In the genomic region with DNA sequence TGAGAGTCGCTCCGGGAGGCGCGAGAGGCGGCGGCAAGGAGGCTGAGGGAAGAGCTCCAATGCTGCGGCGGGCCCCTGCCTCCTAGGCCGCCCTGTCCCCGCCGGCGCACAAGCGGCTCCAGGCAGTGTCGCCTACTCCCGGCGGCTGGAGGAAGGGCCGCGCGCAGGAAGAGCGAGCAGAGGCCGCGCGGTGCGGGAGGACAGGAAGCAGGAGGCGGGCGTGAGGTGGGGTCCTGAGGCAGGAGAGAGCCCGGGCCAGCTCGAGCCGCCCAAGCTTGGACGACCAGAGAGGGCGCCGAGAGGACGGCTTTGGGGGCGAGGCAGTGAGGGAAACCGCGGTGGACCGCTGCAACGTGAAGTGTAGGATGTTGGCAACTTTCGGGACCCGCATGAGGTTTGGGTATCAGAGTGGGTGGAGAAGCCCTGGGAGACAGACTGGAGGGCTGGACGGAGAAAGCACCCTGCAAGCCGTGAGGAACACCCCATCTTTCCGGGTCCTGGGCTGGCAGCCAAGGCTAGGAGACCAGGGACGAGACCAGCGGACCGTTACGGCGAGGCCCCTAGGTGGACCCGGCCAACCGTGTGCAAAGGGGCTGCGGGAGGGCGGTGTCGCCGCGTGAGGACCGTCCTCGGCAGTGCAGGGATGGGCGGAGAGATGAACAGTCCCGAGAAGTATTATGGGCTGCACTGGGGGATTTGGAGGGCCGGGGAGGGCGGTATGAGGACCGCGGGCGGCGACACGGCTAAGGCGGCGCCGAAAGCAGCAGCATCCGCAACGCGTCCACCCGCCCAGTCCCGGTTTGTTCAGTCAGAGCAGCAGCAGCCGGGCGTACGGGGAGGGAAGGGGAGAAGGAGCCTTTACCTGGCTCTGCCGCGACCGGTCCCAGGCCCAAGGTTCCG, we compare ENCODE assay signal across 8 mouse cellular contexts. TPM values are rescaled to one million over a fixed set of nuclear protein-coding genes. Genes with fewer than 3 reads are reported as not detected.
DNase-seq lines count a peak whose midpoint lies in the region; ATAC-seq and TF ChIP-seq lines count a peak whose summit lies in the region.

No protein-coding gene starts in this region.

- ATAC-seq in heart, embryonic 14.5 days (ENCODE audit: insufficient number of reproducible peaks, insufficient read depth, low FRiP score, low read depth), result peak; percentile 46
- peak; percentile 34 for ATAC-seq in lung, embryonic 16.5 days (ENCODE audit: low read depth)

- H3K9me3 ChIP-seq in E14TG2a.4 (ENCODE audit: low read length), result no peaks in the 10 kb centered on the region
- no peaks in the 10 kb centered on the region for H3K9me3 ChIP-seq in erythroblast, embryonic 14.5 days (ENCODE audit: control insufficient read depth, low read length)
- H3K9me3 ChIP-seq in heart, embryonic 14.5 days (ENCODE audit: control insufficient read depth, low read length), result no peaks in the 10 kb centered on the region
- no peaks in the 10 kb centered on the region for H3K9me3 ChIP-seq in lung, embryonic 16.5 days (ENCODE audit: control insufficient read depth, low read length)

- peak overlapping the region; percentile 85 for H3K9ac ChIP-seq in heart, embryonic 14.5 days (ENCODE audit: low read length)
- peak overlapping the region; percentile 91 for H3K9ac ChIP-seq in lung, embryonic 16.5 days (ENCODE audit: low read length)

- peak; percentile 79 for DNase-seq in brain, adult 2 months (ENCODE audit: low read depth, low spot score)
- DNase-seq in kidney, postnatal 14 days, result peak; percentile 86
- DNase-seq in ovary, adult 18-20 months (ENCODE audit: low spot score), result peak; percentile 45
- peak; percentile 73 for DNase-seq in thymus, postnatal 14 days

- H3K36me3 ChIP-seq in E14TG2a.4 (ENCODE audit: insufficient read depth, low read length), result peaks cover 18% of the 10 kb centered on the region; the same call in 1 of the 2 replicates
- H3K36me3 ChIP-seq in erythroblast, embryonic 14.5 days (ENCODE audit: control insufficient read depth), result peaks cover 8% of the 10 kb centered on the region
- no peaks in the 10 kb centered on the region for H3K36me3 ChIP-seq in heart, embryonic 14.5 days (ENCODE audit: control insufficient read depth, insufficient read depth, low read length)
- H3K36me3 ChIP-seq in lung, embryonic 16.5 days (ENCODE audit: control insufficient read depth, insufficient read depth, low read length), result no peaks in the 10 kb centered on the region

- H3K4me3 ChIP-seq in E14TG2a.4 (replicated peaks; ENCODE audit: low read length), result peak overlapping the region; percentile 94
- peak overlapping the region; percentile 96 for H3K4me3 ChIP-seq in erythroblast, embryonic 14.5 days (replicated peaks)
- peak overlapping the region; percentile 80 to 94 for H3K4me3 ChIP-seq in heart, embryonic 14.5 days (ENCODE audit: control insufficient read depth in 1 of 2, insufficient read depth in 1 of 2, low read depth in 1 of 2, low read length in 2 of 2)
- peak overlapping the region; percentile 63 for H3K4me3 ChIP-seq in lung, embryonic 16.5 days (ENCODE audit: low read length)

- no peak for TF ChIP-seq CTCF in E14TG2a.4 (conservative IDR thresholded peaks at IDR 0.05; ENCODE audit: low read length)

- peaks cover 56% of the 10 kb centered on the region for H3K4me1 ChIP-seq in E14TG2a.4 (replicated peaks; ENCODE audit: low read depth, low read length)
- peaks cover 59% of the 10 kb centered on the region for H3K4me1 ChIP-seq in erythroblast, embryonic 14.5 days (ENCODE audit: control insufficient read depth)
- H3K4me1 ChIP-seq in heart, embryonic 14.5 days (ENCODE audit: control insufficient read depth in 2 of 2, insufficient read depth in 2 of 2, low read length in 2 of 2), result peaks cover 10 to 44% of the 10 kb centered on the region in 2 experiments
- H3K4me1 ChIP-seq in lung, embryonic 16.5 days (replicated peaks; ENCODE audit: control insufficient read depth, insufficient read depth, low read length), result peaks cover 32% of the 10 kb centered on the region

- under 1% methylated on average over 79 of the region's 81 CpGs for WGBS in heart, embryonic 14.5 days
- 0% methylated on average over 81 of the region's 81 CpGs for WGBS in lung, embryonic 16.5 days

- peak overlapping the region; percentile 89 for H3K4me2 ChIP-seq in heart, embryonic 14.5 days (ENCODE audit: low read length)
- H3K4me2 ChIP-seq in lung, embryonic 16.5 days (ENCODE audit: low read depth, low read length), result peak overlapping the region; percentile 92

- H3K27me3 ChIP-seq in E14TG2a.4 (ENCODE audit: insufficient read depth, low read length), result no peaks in the 10 kb centered on the region
- H3K27me3 ChIP-seq in erythroblast, embryonic 14.5 days (ENCODE audit: control insufficient read depth), result peaks cover 12% of the 10 kb centered on the region
- no peaks in the 10 kb centered on the region for H3K27me3 ChIP-seq in heart, embryonic 14.5 days (ENCODE audit: control insufficient read depth, insufficient read depth, low read length)
- H3K27me3 ChIP-seq in lung, embryonic 16.5 days (ENCODE audit: control insufficient read depth, insufficient read depth, low read depth, low read length), result no peaks in the 10 kb centered on the region

- H3K27ac ChIP-seq in heart, embryonic 14.5 days (replicated peaks in 1 of 2; ENCODE audit: control insufficient read depth in 1 of 2, insufficient read depth in 1 of 2, low read depth in 2 of 2, low read length in 2 of 2), result peak overlapping the region; percentile 95 to 96
- H3K27ac ChIP-seq in lung, embryonic 16.5 days (ENCODE audit: low read length), result peak overlapping the region; percentile 98

RNA-seq across cellular contexts. Expression of a gene that starts 0.5 kb away (rescaled TPM):
- polyA plus RNA-seq in erythroblast, embryonic 14.5 days (2012), result 0.37 and 0.38 TPM in 2 replicates
- polyA plus RNA-seq in heart, embryonic 14.5 days (2014; fragmentation: Nextera tagmentation; extraction: Ambion mirVana), result 14.9 and 15.7 TPM in 2 replicates
- 13.6 and 16.7 TPM in 2 replicates for polyA plus RNA-seq in lung, embryonic 16.5 days (2015; fragmentation: Nextera tagmentation; extraction: Ambion mirVana)

RNA-seq across cellular contexts. Expression of a gene that starts 1.1 kb away (rescaled TPM):
- 0.11 and 0.15 TPM in 2 replicates for polyA plus RNA-seq in erythroblast, embryonic 14.5 days (2012)
- polyA plus RNA-seq in heart, embryonic 14.5 days (2014; fragmentation: Nextera tagmentation; extraction: Ambion mirVana), result 2.0 and 2.2 TPM in 2 replicates
- 2.2 TPM in 2 replicates for polyA plus RNA-seq in lung, embryonic 16.5 days (2015; fragmentation: Nextera tagmentation; extraction: Ambion mirVana)

Comparison
In these comparisons a context has a peak if more than half of its experiments do, and no peak if none do; other contexts are left out.
1. Peak in every context shown above with its lines: DNase-seq, ATAC-seq, H3K4me3 ChIP-seq and H3K27ac ChIP-seq.
2. RNA of a gene that starts 0.5 kb away (polyA plus RNA-seq): 13.6 to 16.7 TPM in lung, embryonic 16.5 days and 14.9 to 15.7 TPM in heart, embryonic 14.5 days; 0.37 to 0.38 TPM in erythroblast, embryonic 14.5 days; every median in the first group is over 10 times any median in the second.